Mouse (Mus musculus) kidney, postnatal 0 days (tissue): ENCODE measurements around the gene Rdh16f2. TPM values are rescaled to one million over a fixed set of nuclear protein-coding genes. Genes with fewer than 3 reads are reported as not detected.
A peak's percentile ranks its signal among the peaks of the same experiment; 100 is the strongest.

ENCODE experiments used
- ATAC-seq: fragments of 200-750 bp; cut with Nextera tagmentation; replicated peaks from 2 replicates; pipeline ENCODE4 v1.8.0; 2017; ENCODE audit warnings: low read depth, moderate number of reproducible peaks, moderate TSS enrichment, moderate library complexity; ENCODE audit not compliant: low FRiP score
- DNase-seq: peaks from one replicate; pipeline ENCODE4 v3.0.0-alpha.2; 2016; ENCODE audit warnings: low spot score
- H3K27ac ChIP-seq: fragments of 300-500 bp; sonication (generic); 2 replicates; pipeline ENCODE4 v1.5.1; 2014; ENCODE audit warnings: mild to moderate bottlenecking
- H3K27me3 ChIP-seq: fragments of 300-500 bp; sonication (generic); 2 replicates; pipeline ENCODE4 v1.6.1; 2014; ENCODE audit warnings: low read length, mixed read lengths; ENCODE audit not compliant: insufficient read depth
- H3K36me3 ChIP-seq: fragments of 300-500 bp; sonication (generic); 2 replicates; pipeline ENCODE4 v1.6.1; 2014; ENCODE audit warnings: low read length, mixed read lengths; ENCODE audit not compliant: insufficient read depth
- H3K4me1 ChIP-seq: fragments of 300-500 bp; sonication (generic); replicated peaks from 2 replicates; pipeline ENCODE4 v1.6.1; 2014; ENCODE audit warnings: antibody characterized with exemption, low read length, mixed read lengths; ENCODE audit not compliant: insufficient read depth
- H3K4me2 ChIP-seq: fragments of 300-500 bp; sonication (generic); 2 replicates; pipeline ENCODE4 v1.6.1; 2014; ENCODE audit warnings: mild to moderate bottlenecking, low read length, moderate library complexity, mixed read lengths
- H3K4me3 ChIP-seq: fragments of 300-500 bp; sonication (generic); replicated peaks from 2 replicates; pipeline ENCODE4 v1.5.1; 2014; ENCODE audit warnings: low read depth, low read length
- H3K9ac ChIP-seq: fragments of 300-500 bp; sonication (generic); 2 replicates; pipeline ENCODE4 v1.6.1; 2014; ENCODE audit warnings: low read depth, low read length
- H3K9me3 ChIP-seq: fragments of 300-500 bp; sonication (generic); replicated peaks from 2 replicates; pipeline ENCODE4 v1.6.1; 2016; ENCODE audit warnings: low read length, inconsistent platforms, mixed read lengths
- CTCF ChIP-seq: IDR thresholded peaks from 2 replicates; pipeline ENCODE4 v1.5.1; 2016; ENCODE audit warnings: antibody characterized with exemption, low read depth, mild to moderate bottlenecking, moderate library complexity
- WGBS: fragments of 180-500 bp; shearing (Covaris S2); extraction: QIAGEN DNeasy Blood & Tissue Kit; methylation state at CpG from one replicate; pipeline ENCODE4 v1.1.7; 2014; 5-methylcytosine and 5-hydroxymethylcytosine counted together
- polyA plus RNA-seq: library from polyadenylated mRNA; unstranded; fragments of >200 nt; fragmentation: Nextera tagmentation; extraction: Ambion mirVana; gene quantifications from 2 replicates; pipeline ENCODE4 v1.2.1, GENCODE M21; 2015

Rdh16f2 gene
- polyA plus RNA-seq, 1 experiment from 2014 or later, result 2.3 TPM

- Histone ChIP-seq H3K27me3 (no peaks in the 10 kb centered on the region), H3K9me3 (no peaks in the 10 kb centered on the region), H3K36me3 (no peaks in the 10 kb centered on the region), H3K4me2 (no peak overlapping the region), H3K4me3 (no peak overlapping the region), H3K9ac (no peak overlapping the region), H3K4me1 (no peaks in the 10 kb centered on the region; the same call in 1 of the 2 replicates), H3K27ac (no peak overlapping the region)
- DNase-seq (peak; percentile 35), ATAC-seq (no peak)
- peak; percentile 62 for TF ChIP-seq CTCF
- WGBS, result 74% methylated on average over 4 of the region's 4 CpGs
Observed at GRCm38 (mm10) chr10:127872484-127872883, 6.2 kb downstream of the Rdh16f2 start.

DNA sequence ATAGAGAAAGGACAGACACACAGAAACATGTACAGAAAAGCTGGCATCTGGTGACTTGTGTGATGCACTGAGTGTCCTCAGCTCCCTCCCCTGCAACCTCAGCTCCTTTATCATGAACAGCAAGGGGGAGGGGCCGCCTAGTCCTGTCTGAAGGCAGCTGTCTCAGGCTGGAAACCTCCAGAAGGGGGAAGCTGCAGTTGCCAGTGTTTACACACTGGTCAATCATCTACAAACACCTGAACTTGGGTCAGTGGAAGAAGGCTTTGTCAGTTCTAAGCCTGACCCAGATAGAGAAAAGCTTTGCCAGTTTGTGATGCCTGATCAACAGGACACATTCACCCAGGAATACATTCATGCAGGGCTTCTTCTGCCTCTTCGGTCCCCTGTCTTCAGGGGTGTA lies 11.4 kb downstream of the Rdh16f2 start:
- TF ChIP-seq CTCF, result no peak
- 48% methylated on average over 2 of the region's 2 CpGs for WGBS
- H3K36me3 ChIP-seq, result no peaks in the 10 kb centered on the region
- H3K4me1 ChIP-seq, result peaks cover 9% of the 10 kb centered on the region; the same call in 1 of the 2 replicates
- no peak overlapping the region for H3K4me2 ChIP-seq
- no peak overlapping the region for H3K4me3 ChIP-seq
- peak overlapping the region; percentile 62; the same call in 1 of the 2 replicates for H3K27ac ChIP-seq
- H3K27me3 ChIP-seq, result no peaks in the 10 kb centered on the region
- peak; percentile 37 for DNase-seq
- peak; percentile 87 for ATAC-seq
- H3K9me3 ChIP-seq, result no peaks in the 10 kb centered on the region
- H3K9ac ChIP-seq, result no peak overlapping the region

DNA sequence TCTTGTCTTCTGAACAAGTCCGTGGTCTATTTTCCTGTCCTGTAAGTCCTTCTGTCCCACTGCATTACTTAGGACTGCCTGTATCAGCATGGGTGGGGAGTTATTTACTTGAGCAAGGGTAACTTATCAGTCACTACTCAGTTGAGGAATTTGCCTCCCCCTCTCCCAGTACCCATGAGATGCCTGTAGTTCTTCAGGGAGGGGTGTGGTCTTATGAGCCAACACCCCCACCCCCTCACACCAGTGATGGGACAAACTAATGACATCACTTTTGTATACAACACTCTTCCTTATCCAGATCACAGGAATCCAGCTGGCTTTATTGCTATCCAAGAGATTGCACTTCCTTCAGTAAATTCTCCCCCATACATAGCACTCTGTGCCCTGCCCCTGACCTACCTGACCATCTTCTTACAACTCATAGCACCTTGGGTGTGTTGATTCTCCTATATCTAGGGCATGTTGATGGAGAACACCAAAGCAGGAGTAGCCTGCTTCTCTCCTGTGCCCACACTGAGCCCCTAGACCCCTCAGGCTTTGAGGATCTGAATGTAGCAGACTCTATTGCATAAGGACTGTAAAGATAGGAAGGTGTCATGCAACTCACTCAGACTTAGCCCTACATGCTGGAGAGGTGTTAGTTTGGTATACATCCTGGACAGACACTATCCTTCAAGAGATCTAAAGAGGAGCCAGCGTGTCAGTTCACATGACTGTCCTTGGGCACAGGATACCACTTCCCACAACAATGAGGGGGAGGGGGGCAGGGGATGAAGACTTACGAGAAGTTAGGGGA lies 12.2 kb downstream of the Rdh16f2 start:
- Histone ChIP-seq H3K9ac (no peak overlapping the region), H3K4me2 (no peak overlapping the region), H3K9me3 (no peaks in the 10 kb centered on the region), H3K4me3 (no peak overlapping the region), H3K4me1 (peaks cover 9% of the 10 kb centered on the region; the same call in 1 of the 2 replicates), H3K36me3 (no peaks in the 10 kb centered on the region), H3K27ac (peak overlapping the region; percentile 62; the same call in 1 of the 2 replicates), H3K27me3 (no peaks in the 10 kb centered on the region)
- no peak for TF ChIP-seq CTCF
- ATAC-seq (peak; percentile 44; the same call in 1 of the 2 replicates), DNase-seq (no peak)
- WGBS, result 79% methylated on average over 3 of the region's 3 CpGs

GRCm38 (mm10) chr10:127879155-127879688 lies 12.9 kb downstream of the Rdh16f2 start:
- ATAC-seq (no peak), DNase-seq (peak; percentile 19)
- no peak overlapping the region for H3K4me2 ChIP-seq
- no peak overlapping the region for H3K4me3 ChIP-seq
- H3K9ac ChIP-seq, result no peak overlapping the region
- no peak for TF ChIP-seq CTCF
- H3K36me3 ChIP-seq, result no peaks in the 10 kb centered on the region
- H3K4me1 ChIP-seq, result peaks cover 9% of the 10 kb centered on the region; the same call in 1 of the 2 replicates
- H3K27ac ChIP-seq, result no peak overlapping the region
- WGBS, result 75% methylated on average over 3 of the region's 3 CpGs
- no peaks in the 10 kb centered on the region for H3K27me3 ChIP-seq
- H3K9me3 ChIP-seq, result no peaks in the 10 kb centered on the region

GRCm38 (mm10) chr10:127881041-127881440 lies 14.8 kb downstream of the Rdh16f2 start:
- ATAC-seq (no peak), DNase-seq (no peak)
- H3K4me3 ChIP-seq, result no peak overlapping the region
- H3K4me2 ChIP-seq, result no peak overlapping the region
- TF ChIP-seq CTCF, result no peak; the same call in 1 of the 2 replicates
- peaks cover 9% of the 10 kb centered on the region; the same call in 1 of the 2 replicates for H3K4me1 ChIP-seq
- no peak overlapping the region for H3K9ac ChIP-seq
- no peaks in the 10 kb centered on the region for H3K9me3 ChIP-seq
- no peaks in the 10 kb centered on the region for H3K27me3 ChIP-seq
- no peaks in the 10 kb centered on the region for H3K36me3 ChIP-seq
- WGBS, result 88% methylated on average over 4 of the region's 4 CpGs
- no peak overlapping the region for H3K27ac ChIP-seq

- no peak overlapping the region for H3K4me3 ChIP-seq
- H3K4me1 ChIP-seq, result no peaks in the 10 kb centered on the region
- no peak overlapping the region for H3K27ac ChIP-seq
- no peak for DNase-seq
- no peak overlapping the region for H3K9ac ChIP-seq
- no peak overlapping the region for H3K4me2 ChIP-seq
- no peaks in the 10 kb centered on the region for H3K9me3 ChIP-seq
- 67% methylated on average over 1 of the region's 1 CpGs for WGBS
- no peaks in the 10 kb centered on the region for H3K27me3 ChIP-seq
- no peak; the same call in 1 of the 2 replicates for ATAC-seq
- no peak for TF ChIP-seq CTCF
- no peaks in the 10 kb centered on the region for H3K36me3 ChIP-seq
Observed at GRCm38 (mm10) chr10:127886551-127886950, 20.3 kb downstream of the Rdh16f2 start.
